Mouse (Mus musculus) heart, postnatal 36 days (tissue): ENCODE data around the gene Memo1. TPM values are rescaled to one million over a fixed set of nuclear protein-coding genes. Genes with fewer than 3 reads are reported as not detected.
"Not testable (repeated sequence)": the region's sequence is repeated elsewhere in the genome, so short reads cannot be mapped to it uniquely, and the experiment has no call there.

Source experiments
- DNase-seq, 2 experiments: peaks; one replicate each; pipeline ENCODE4 v3.0.0; 2021 to 2022
- intact Hi-C: fragments of 180-260 bp; cut with DNase I; formaldehyde crosslinking; loops from one replicate; pipeline ENCODE4 v1.15.1; 2025
- total RNA-seq, 2 experiments: library from RNA; stranded (reverse); gene quantifications; 2 replicates each; pipeline ENCODE4 v1.2.3; 2021

Memo1 gene
- 10 to 100 TPM; 64.4 to 72.6 TPM for total RNA-seq

DNA sequence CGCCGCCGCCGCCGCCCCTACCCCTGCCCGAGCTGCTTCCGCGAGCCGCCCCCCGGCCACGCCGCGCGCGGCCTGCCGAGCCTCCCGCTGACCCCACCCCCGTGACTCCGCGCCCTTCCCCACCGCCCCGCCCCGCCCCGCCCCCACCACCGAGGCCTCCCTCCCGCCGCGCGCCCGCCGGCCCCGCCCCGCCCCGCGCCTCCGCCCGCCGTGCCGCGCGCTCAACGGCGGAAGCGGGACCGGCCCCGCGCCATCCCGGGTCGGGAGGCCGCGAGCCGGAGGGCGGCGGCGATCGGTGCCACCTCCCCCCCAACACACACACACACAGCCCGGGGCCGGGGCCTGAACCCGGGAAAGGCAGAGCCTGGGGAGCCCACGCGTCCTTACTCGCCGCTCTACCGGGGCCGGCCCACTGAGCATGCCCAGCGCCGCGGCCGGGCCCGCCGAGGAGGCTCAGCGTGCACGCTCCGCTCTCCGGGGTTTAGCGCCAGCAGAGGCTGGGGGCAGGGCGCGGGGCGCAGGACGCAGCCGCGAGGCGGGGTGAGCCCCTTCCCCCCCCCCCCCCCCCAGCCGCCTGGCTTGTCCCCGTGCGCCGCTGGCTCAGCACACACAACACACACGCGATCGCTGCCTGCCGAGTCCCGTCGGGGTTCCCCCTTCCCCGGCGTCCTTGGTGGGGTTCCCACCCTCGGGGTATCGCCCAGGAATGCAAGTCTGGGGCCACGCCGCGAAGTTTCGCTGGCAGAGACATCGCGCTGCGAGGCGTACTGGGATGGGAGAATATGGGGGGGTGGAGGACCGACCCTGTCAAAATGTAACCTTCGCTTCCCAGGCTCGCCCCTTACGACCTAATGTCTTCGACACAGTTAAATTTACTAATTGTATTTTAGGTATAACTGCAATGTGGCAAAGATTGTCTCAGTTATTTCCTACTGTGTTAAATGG is at the start of gene Memo1:
Gene Memo1 (minus strand): TSS at position 496 of the 945 bp plus-strand sequence.
- intact Hi-C loops = loop anchor here (1.0 to 10.0 kb wide), 7 partner anchors 30 to 380 kb away; partner anchors contain the start of genes Slc30a6 and Spast
- DNase-seq = peak; percentile 80 to 89

DNA sequence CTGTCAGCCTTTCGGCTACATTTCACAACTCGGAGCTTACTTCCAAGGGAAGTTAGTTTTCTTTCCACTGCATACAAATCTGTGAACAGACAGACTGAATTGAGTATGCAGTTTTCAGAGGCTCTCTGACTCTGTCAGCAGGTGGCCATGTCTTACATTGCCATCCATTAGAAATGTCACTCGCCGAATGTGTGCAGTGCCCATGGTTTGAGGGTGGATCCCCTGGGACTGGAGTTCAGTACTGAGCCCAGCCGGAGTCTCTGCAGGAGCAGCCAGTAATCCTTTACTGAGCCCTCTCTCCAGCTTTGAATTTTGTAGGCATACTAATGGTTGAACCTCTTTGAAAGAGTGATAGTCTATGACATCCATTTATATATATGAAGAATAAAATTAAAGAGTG is 45.8 kb upstream of the Memo1 start:
- intact Hi-C loops = no loop called here
- DNase-seq = no peak

DNA sequence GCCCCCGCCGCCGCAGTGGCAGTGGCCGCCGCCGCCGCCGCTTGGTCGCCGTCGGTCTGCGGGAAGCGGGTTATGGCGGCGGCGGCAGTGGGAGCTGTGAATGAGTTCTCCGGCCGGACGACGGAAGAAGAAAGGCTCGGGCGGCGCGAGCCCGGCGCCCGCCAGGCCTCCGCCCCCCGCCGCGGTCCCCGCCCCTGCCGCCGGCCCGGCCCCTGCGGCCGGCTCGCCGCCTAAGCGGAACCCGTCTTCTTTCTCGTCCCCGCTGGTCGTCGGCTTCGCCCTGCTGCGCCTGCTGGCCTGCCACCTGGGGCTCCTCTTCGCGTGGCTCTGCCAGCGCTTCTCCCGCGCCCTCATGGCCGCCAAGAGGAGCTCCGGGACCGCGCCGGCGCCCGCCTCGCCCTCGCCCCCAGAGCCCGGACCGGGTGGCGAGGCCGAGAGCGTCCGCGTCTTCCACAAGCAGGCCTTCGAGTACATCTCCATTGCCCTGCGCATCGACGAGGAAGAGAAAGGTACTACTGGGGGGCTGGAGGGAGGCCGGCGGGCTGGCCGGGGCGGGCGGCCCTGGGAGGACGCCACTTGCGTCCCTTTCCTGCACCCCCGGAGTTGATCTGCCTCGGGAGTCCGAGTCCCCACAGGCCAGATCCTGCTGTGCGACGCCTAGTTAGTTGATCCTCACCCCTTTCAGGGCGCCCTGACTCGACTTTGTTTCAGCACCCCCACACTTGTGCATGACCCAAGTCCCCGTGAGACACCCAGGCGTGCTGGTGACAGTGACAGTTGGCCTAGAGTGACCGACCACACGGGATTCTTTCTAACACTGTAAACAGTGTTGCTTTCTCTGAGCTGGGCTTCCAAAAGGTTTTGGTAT is 43.9 kb upstream of the Memo1 start, which contains the start of gene Spast:
Gene Spast (plus strand): TSS at position 51 of the 868 bp plus-strand sequence.
- intact Hi-C loops = loop anchor here (1.0 to 5.0 kb wide), 4 partner anchors 23 to 148 kb away; partner anchors contain the start of genes Memo1, Slc30a6 and Yipf4
- peak; percentile 79 to 87 for DNase-seq

DNA sequence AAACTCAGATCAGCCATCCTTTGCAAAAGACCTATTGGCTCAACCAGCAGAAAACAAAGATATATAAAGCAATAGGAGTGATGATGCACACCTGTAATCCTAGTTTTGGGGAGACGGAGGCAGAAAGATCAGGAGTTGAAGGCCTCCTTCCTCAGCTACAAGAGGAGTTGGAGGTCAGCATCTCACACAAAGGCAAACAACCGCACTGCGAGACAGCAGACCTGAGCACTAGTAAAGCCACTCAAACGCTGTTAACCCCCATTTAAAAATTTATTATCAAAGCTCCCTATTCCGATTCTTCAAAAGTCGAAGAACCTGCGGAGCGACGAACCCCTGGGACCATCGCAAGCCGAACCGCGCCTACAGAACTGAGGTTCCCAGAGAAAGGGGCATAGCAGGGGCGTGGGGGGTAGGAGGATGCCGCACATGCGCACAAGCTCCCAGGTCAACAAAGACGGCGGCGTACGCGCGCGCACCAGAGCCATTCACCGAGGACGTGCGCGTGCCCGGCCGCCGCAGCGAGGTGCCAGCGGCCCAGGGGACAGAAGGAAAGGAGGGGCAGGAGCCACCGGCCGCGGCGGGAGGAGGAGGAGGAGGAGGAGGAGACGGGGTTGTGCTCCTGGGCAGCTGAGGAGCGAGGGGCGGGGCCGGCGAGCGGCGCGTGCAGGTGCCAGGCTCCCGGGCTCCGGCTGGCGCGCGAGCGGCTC is 43.1 kb upstream of the Memo1 start:
- DNase-seq = peak; percentile 93
- intact Hi-C loops = loop anchor here (1.0 to 5.0 kb wide), 3 partner anchors 43 to 149 kb away; partner anchors contain the start of genes Memo1, Slc30a6 and Yipf4

DNA sequence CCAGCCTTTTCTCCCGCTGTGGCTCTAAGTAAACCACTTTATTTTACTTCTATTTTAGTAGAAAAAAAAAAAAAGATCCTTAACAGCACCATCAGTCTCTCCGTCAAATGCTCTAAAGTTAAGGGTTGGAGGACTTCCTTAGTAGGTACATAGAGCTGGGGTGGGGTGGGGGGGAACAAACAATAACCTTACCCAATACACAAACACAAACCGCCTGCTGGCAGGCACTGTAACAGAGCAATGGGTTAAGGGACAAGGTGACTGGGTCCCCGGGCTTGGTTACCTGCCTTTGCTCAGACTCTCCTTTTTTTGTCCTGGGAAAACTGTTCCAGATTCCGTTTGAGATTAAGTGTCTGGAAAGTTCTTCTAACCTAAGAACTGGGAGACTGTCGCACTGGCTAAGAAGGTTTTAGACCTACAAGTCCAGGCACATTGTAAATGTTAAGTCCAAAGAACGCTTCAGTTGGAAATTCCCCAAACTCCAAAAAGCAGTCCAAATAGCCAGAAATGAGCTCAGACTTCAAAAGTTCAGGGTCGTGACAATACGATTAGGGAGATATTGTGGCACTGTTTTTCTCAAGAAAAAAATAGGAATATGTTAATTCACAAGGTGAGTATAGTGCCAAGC is 35.8 kb upstream of the Memo1 start:
- no peak for DNase-seq
- intact Hi-C loops = no loop called here

DNA sequence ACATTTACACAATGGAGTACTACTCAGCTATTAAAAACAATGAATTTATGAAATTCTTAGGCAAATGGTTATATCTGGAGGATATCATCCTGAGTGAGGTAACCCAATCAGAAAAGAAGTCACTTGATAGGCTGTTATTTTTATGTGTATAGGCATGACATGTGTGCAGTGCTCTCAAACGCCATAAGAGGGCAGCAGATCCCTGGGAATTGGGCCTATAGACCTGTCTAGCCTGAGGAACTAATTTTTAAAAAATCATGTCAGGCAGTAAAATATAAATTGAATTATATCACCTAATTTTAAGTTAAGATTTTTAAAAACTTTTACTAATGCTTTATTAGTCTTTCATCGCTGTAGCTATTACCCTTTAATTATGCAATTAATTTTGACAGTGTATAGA is 32.8 kb upstream of the Memo1 start:
- intact Hi-C loops = not testable (repeated sequence)
- peak in 1 of 2 experiments; percentile 43 for DNase-seq

DNA sequence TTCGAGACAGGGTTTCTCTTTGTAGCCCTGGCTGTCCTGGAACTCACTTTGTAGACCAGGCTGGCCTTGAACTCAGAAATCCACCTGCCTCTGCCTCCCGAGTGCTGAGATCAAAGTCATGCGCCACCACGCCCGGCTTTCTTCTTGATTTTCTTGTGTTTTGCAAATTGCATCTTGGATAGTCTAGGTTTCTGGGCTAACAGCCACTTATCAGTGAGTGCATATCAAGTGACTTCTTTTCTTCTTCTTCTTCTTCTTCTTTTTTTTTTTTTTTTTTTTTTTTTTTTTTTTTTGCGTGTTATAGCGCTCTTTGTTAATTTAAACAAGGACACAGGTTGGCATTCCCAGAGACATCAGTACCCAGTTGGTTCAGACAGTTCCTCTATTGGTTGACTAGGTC is 31.9 kb upstream of the Memo1 start:
- not testable (repeated sequence) for DNase-seq

DNA sequence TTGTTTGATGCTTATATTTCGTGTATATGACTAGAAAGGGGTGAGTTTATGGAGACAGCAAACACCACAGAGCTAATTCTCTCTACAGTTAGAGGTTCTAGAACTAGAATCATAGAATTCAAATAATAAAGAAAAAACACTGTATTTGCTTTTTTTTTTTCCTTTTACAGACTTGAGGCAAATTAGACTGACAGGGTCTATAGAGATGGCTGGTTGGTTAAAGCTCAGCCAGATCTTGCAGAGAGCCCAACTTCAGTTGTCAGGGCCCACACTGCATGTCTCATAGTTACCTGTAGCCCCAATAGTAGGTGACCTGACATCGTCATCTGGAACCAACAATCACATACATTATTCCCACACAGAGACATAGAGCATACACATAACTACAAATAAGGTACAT is 28.5 kb upstream of the Memo1 start, which contains the start of gene Dpy30:
Gene Dpy30 (minus strand): TSS at position 101 of the 400 bp plus-strand sequence.
- DNase-seq = no peak
- intact Hi-C loops = no loop called here

More for the DNA sequence above, 31.9 kb upstream of the Memo1 start:
- intact Hi-C loops = not testable (repeated sequence)

DNA sequence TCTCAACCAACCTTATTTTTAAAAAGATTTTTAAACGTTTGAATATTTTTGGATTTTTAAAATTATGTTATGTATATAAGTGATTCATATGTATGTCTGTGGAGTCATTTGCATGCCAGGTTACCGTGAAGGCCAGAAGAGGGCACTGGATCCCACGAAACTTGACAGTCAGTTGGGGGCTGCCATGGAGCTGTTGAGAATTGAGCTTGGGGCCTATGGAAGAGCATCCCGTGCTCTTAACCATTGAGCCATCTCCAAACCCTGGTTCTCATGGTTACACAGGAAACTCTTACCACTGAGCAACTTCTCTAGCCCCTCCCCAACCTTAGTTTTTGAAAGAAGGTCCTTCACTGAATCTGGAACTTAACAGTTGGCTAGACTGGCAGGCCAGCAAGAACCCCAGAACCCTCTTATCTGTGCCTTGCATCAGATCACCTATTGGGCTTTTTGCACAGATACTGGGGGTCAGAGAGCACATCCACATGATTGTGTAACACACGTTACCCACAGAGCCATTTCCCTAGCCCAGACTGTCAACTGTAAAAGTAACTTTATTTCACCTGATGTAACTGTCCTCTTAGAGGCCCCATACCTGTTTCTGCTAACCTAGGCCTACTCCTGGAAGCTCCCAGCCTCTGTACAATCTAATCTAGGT is 27.2 kb upstream of the Memo1 start:
- no peak for DNase-seq
- intact Hi-C loops = no loop called here

DNA sequence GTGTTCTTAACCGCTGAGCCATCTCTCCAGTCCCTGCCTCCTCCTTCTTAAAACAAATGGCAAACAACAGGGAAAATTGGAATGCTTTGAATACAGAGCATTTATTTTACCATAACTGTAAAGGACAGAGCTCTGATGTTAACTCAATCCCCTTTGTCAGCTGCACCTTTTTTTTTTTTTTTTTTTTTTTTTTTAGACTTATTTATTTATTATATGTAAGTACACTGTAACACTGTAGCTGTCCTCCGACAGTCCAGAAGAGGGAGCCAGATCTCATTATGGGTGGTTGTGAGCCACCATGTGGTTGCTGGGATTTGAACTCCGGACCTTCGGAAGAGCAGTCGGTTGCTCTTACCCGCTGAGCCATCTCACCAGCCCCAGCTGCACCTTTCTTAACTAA is 23.4 kb upstream of the Memo1 start:
- intact Hi-C loops = no loop called here
- no peak for DNase-seq

DNA sequence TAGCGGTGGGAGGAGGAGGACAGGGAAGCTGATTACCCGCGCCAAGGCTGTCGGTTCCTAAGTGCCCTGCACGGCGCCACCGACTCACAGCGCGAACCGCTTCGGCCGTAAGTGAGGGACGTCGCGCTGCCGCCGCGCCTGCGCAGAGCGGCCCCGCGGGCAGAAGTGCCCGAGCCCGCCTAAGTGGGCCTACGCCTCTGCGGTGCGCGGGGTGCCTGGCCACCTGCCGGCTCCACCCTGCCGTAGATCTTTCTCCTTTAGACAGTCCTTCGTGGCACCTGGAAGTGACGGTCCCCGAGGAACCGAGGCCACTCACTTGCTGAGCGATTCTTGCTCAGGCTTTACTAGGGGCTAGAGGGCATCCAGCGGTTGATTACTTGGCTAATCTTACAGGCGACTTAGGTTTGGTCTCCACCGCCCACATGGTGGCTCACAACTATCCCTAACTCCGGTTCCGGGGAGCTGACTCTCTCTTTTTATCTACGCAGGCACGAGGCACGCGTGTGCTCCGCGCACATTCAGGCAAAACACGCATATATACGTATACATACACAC is 21.1 kb upstream of the Memo1 start:
- intact Hi-C loops = loop anchor here (1.0 kb wide), 1 partner anchor 23 kb away; no protein-coding TSS in a partner anchor
- DNase-seq = peak; percentile 86 to 94

DNA sequence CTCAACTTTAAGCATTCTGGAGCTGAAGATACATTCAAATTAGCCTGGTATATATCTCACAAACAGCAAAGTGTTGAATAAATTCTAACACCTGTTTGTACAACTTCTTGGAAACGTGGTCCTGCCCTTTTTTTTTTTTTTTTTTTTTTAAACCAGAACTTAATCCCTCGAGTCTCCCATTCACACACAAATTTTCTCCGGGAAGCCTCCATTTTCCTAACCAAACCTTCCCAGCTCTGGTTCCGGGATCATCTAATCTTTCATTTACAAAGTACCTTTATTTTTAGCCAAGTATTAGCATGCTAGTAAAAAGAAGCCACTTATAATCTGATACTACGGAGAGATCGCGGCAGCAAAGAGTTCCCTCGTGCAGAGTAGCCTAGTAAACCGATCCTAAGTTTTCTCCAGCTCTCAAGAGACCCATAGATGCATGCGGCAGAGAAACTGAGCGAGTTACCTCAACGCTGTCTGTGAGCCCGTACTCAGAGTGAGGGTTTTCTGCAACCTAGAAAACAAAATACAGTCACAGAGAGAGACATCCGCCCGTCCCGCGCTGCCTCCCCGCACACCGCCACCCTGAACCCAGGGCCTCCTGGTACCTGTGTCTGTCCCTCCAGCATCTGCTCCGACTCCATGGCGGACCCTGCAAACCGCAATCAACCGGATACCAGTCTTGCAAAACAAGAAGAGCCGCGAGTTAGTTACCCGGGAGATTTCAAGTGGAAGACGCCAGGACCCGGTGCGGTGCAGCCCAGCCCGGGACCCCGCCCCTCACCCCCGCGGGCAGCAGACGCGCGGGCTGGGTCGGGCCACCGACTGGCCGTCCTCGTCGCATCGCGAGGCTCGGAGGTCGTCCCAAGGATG is 20.4 kb upstream of the Memo1 start:
- DNase-seq = no peak
- intact Hi-C loops = loop anchor here (1.0 to 2.0 kb wide), 2 partner anchors 17 to 24 kb away; no protein-coding TSS in a partner anchor

DNA sequence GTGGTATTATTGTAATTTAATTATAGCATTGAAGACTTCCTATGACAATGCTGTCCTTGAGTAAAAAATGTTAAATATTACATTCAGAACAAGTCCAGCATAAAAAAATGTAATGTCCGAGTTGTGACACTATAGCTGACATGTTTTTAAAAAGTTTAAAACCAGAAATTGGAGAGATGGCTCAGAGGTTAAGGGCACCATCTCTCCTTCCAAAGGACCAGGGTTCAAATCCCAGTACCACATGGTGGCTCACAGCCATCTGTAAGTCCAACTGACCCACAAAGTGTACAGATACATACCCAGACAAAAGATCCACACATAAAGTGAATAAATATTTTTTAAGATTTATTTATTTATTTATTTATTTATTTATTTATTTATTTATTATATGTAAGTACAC is 10.7 kb upstream of the Memo1 start:
- intact Hi-C loops = no loop called here
- no peak for DNase-seq

DNA sequence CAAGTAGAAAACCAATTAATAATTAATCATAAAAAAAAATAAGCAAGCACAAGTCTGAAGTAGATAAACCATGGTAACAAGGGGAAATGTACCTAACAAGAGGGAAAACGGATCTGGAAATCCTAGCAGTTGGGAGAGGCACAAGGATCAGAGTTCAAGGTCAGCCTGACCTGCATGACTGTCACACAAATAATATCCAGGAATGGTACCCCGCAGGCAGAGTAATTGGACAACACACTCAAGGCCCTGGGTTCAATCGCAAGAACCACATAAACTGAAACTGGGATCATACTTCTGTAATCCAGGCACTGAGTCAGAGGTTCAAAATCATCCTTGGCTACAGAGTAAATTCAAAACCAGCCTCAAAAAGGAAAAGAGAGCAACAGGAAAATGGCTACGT is 10.3 kb upstream of the Memo1 start:
- intact Hi-C loops = no loop called here
- no peak for DNase-seq

DNA sequence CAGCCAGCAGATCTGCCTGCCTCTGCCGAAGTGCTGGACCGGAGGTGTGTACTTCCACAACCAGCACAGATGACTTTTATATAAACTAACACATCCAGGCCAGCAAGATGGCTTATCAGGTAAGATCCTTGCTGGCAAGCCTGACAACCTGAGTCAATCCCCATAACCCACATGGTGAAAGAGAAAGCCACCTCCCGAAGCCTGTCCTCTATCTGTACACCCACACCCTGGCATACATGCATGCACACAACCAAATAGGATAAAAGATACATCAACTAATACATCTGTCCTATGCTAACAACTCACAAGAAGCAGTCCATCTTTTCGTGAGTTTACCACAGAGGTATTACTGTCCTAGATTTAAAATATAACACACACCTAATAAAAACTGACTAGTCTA is 8.7 kb upstream of the Memo1 start:
- DNase-seq = no peak
- intact Hi-C loops = no loop called here

DNA sequence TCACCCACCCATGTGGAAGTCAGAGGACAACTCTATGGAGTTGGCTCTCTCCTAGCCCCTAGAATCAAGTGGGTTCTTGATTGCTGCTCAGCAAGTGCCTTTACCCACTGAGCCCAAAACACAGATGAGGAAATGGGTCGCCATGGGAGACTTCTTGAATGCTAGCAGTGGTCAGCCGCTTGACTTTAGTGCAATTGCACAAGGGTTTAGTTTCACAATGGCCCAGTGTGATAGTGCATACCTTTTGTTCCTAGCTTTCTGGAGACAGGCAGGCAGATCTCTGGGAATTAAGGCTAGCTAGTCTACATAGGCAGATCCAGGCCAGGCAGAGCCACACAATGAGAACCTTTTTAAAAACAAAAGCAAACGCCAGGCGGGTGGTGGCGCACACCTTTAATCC is 4.8 kb upstream of the Memo1 start:
- intact Hi-C loops = no loop called here
- no peak for DNase-seq

DNA sequence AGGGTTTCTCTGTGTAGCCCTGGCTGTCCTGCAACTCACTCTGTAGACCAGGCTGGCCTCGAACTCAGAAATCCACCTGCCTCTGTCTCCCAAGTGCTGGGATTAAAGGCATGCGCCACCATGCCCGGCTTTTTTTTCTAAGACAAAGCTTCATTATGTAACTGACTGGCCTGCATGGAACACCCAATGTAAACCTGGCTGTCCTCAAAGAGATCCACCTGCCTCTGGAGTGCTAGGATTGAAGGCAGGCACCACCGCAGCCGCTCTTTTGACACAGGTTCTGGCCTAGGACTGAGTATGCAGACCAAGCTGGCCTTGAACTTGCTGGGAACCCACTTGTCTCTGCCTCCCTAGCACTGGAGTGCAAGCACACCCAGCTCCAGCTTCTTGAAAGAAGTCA is 1.7 kb upstream of the Memo1 start:
- intact Hi-C loops = loop anchor here (5.0 to 10.0 kb wide), 4 partner anchors 100 to 382 kb away; partner anchors contain the start of gene Slc30a6
- DNase-seq = not testable (repeated sequence)
